Mouse (Mus musculus): ENCODE results near the gene Suv39h2. TPM values are rescaled to one million over a fixed set of nuclear protein-coding genes. Genes with fewer than 3 reads are reported as not detected.
A peak's percentile ranks its signal among the peaks of the same experiment; 100 is the strongest.

The Suv39h2 gene
- 16.6 and 17.1 TPM in 2 replicates for polyA plus RNA-seq (2015; fragmentation: Nextera tagmentation; extraction: Ambion mirVana)

- WGBS: under 1% methylated on average over 42 of the region's 42 CpGs
- ATAC-seq (replicated peaks): peak; percentile 95
- H3K27me3 ChIP-seq: no peaks in the 10 kb centered on the region
Observed at GRCm38 (mm10) chr2:3474861-3475283, at the start of gene Suv39h2. TSS of gene Suv39h2 (minus strand) at chr2:3475031.

GRCm38 (mm10) chr2:3522558-3522957, 47.7 kb upstream of the Suv39h2 start:
- no peak overlapping the region for H3K4me2 ChIP-seq (replicated peaks)
- H3K27me3 ChIP-seq: no peaks in the 10 kb centered on the region
- no peak overlapping the region for H3K9ac ChIP-seq (replicated peaks)
- no peaks in the 10 kb centered on the region for H3K4me1 ChIP-seq
- WGBS: 83% methylated on average over 4 of the region's 4 CpGs
- no peaks in the 10 kb centered on the region for H3K36me3 ChIP-seq
- no peak overlapping the region for H3K4me3 ChIP-seq
- no peak for ATAC-seq (replicated peaks)
- H3K27ac ChIP-seq (replicated peaks): no peak overlapping the region
- H3K9me3 ChIP-seq: no peaks in the 10 kb centered on the region

More at GRCm38 (mm10) chr2:3474861-3475283, at the start of gene Suv39h2:
- peaks cover 3% of the 10 kb centered on the region; the same call in 1 of the 2 replicates for H3K36me3 ChIP-seq
- H3K4me1 ChIP-seq: peaks cover 17% of the 10 kb centered on the region
- no peaks in the 10 kb centered on the region for H3K9me3 ChIP-seq
- peak within 1 kb of the TSS; percentile 76 for H3K9ac ChIP-seq (replicated peaks)
- H3K4me2 ChIP-seq (replicated peaks): peak within 1 kb of the TSS; percentile 67
- peak within 1 kb of the TSS; percentile 93 for H3K4me3 ChIP-seq
- H3K27ac ChIP-seq (replicated peaks): peak within 1 kb of the TSS; percentile 92

- Histone ChIP-seq H3K36me3 (peaks cover 18% of the 10 kb centered on the region), H3K9me3 (no peaks in the 10 kb centered on the region), H3K27ac (replicated peaks) (peak within 1 kb of the TSS; percentile 83), H3K27me3 (no peaks in the 10 kb centered on the region), H3K9ac (replicated peaks) (peak within 1 kb of the TSS; percentile 90), H3K4me1 (peaks cover 20% of the 10 kb centered on the region), H3K4me2 (replicated peaks) (peak within 1 kb of the TSS; percentile 87), H3K4me3 (peak within 1 kb of the TSS; percentile 68)
- ATAC-seq (replicated peaks): peak; percentile 100
- under 1% methylated on average over 60 of the region's 60 CpGs for WGBS
Observed at GRCm38 (mm10) chr2:3512552-3513454, 38.0 kb upstream of the Suv39h2 start, which contains the start of the genes Gm45902, Hspa14 and Cdnf. TSS of gene Gm45902 (minus strand) at chr2:3512790. TSS of gene Hspa14 (minus strand) at chr2:3512814. TSS of gene Cdnf (plus strand) at chr2:3513030.

- peaks cover 18% of the 10 kb centered on the region for H3K36me3 ChIP-seq
- under 1% methylated on average over 15 of the region's 15 CpGs for WGBS
- no peaks in the 10 kb centered on the region for H3K27me3 ChIP-seq
- peak overlapping the region; percentile 83 for H3K27ac ChIP-seq (replicated peaks)
- H3K9ac ChIP-seq (replicated peaks): peak overlapping the region; percentile 90
- no peaks in the 10 kb centered on the region for H3K9me3 ChIP-seq
- no peak for ATAC-seq (replicated peaks)
- peak overlapping the region; percentile 68 for H3K4me3 ChIP-seq
- H3K4me2 ChIP-seq (replicated peaks): peak overlapping the region; percentile 87
- peaks cover 20% of the 10 kb centered on the region for H3K4me1 ChIP-seq
Observed at GRCm38 (mm10) chr2:3512076-3512475, 37.2 kb upstream of the Suv39h2 start.

GRCm38 (mm10) chr2:3500886-3501285, 26.1 kb upstream of the Suv39h2 start:
- peaks cover 55% of the 10 kb centered on the region for H3K36me3 ChIP-seq
- no peak for ATAC-seq (replicated peaks)
- no peak overlapping the region for H3K27ac ChIP-seq (replicated peaks)
- H3K27me3 ChIP-seq: no peaks in the 10 kb centered on the region
- 95% methylated on average over 5 of the region's 5 CpGs for WGBS
- H3K4me2 ChIP-seq (replicated peaks): no peak overlapping the region
- H3K9me3 ChIP-seq: no peaks in the 10 kb centered on the region
- no peak overlapping the region for H3K9ac ChIP-seq (replicated peaks)
- H3K4me3 ChIP-seq: no peak overlapping the region
- H3K4me1 ChIP-seq: no peaks in the 10 kb centered on the region

- Histone ChIP-seq H3K9me3 (no peaks in the 10 kb centered on the region), H3K4me1 (no peaks in the 10 kb centered on the region), H3K9ac (replicated peaks) (no peak overlapping the region), H3K27ac (replicated peaks) (no peak overlapping the region), H3K4me2 (replicated peaks) (no peak overlapping the region), H3K36me3 (peaks cover 61% of the 10 kb centered on the region), H3K27me3 (no peaks in the 10 kb centered on the region), H3K4me3 (no peak overlapping the region)
- no peak for ATAC-seq (replicated peaks)
- 93% methylated on average over 6 of the region's 6 CpGs for WGBS
Observed at GRCm38 (mm10) chr2:3499543-3499942, 24.7 kb upstream of the Suv39h2 start.

GRCm38 (mm10) chr2:3493833-3494409, 19.1 kb upstream of the Suv39h2 start:
- no peak for ATAC-seq (replicated peaks)
- H3K27ac ChIP-seq (replicated peaks): no peak overlapping the region
- H3K27me3 ChIP-seq: no peaks in the 10 kb centered on the region
- H3K9me3 ChIP-seq: no peaks in the 10 kb centered on the region
- H3K36me3 ChIP-seq: peaks cover 69% of the 10 kb centered on the region
- WGBS: 93% methylated on average over 3 of the region's 3 CpGs
- H3K9ac ChIP-seq (replicated peaks): no peak overlapping the region
- H3K4me2 ChIP-seq (replicated peaks): no peak overlapping the region
- H3K4me3 ChIP-seq: no peak overlapping the region
- no peaks in the 10 kb centered on the region for H3K4me1 ChIP-seq

- 61% methylated on average over 3 of the region's 3 CpGs for WGBS
- H3K9me3 ChIP-seq: no peaks in the 10 kb centered on the region
- H3K4me2 ChIP-seq (replicated peaks): no peak overlapping the region
- H3K36me3 ChIP-seq: peaks cover 40% of the 10 kb centered on the region
- ATAC-seq (replicated peaks): no peak
- no peak overlapping the region for H3K9ac ChIP-seq (replicated peaks)
- no peak overlapping the region for H3K27ac ChIP-seq (replicated peaks)
- no peaks in the 10 kb centered on the region for H3K4me1 ChIP-seq
- no peak overlapping the region for H3K4me3 ChIP-seq
- H3K27me3 ChIP-seq: no peaks in the 10 kb centered on the region
Observed at GRCm38 (mm10) chr2:3489816-3490215, 15.0 kb upstream of the Suv39h2 start.

- no peaks in the 10 kb centered on the region for H3K36me3 ChIP-seq
- ATAC-seq (replicated peaks): no peak
- 86% methylated on average over 3 of the region's 3 CpGs for WGBS
Observed at GRCm38 (mm10) chr2:3480239-3480638, 5.4 kb upstream of the Suv39h2 start.

GRCm38 (mm10) chr2:3475746-3476251, 968 bp upstream of the Suv39h2 start:
- peaks cover 3% of the 10 kb centered on the region; the same call in 1 of the 2 replicates for H3K36me3 ChIP-seq
- H3K9me3 ChIP-seq: no peaks in the 10 kb centered on the region
- H3K27ac ChIP-seq (replicated peaks): no peak overlapping the region
- H3K4me3 ChIP-seq: peak overlapping the region; percentile 93; the same call in 1 of the 2 replicates
- peak overlapping the region; percentile 67 for H3K4me2 ChIP-seq (replicated peaks)
- 54% methylated on average over 3 of the region's 3 CpGs for WGBS
- H3K27me3 ChIP-seq: no peaks in the 10 kb centered on the region
- peaks cover 17% of the 10 kb centered on the region for H3K4me1 ChIP-seq
- ATAC-seq (replicated peaks): no peak
- H3K9ac ChIP-seq (replicated peaks): no peak overlapping the region

More at GRCm38 (mm10) chr2:3480239-3480638, 5.4 kb upstream of the Suv39h2 start:
- Histone ChIP-seq H3K9ac (replicated peaks) (no peak overlapping the region), H3K9me3 (no peaks in the 10 kb centered on the region), H3K4me3 (no peak overlapping the region), H3K4me2 (replicated peaks) (no peak overlapping the region), H3K27ac (replicated peaks) (no peak overlapping the region), H3K4me1 (peaks cover 3% of the 10 kb centered on the region), H3K27me3 (no peaks in the 10 kb centered on the region)

- Histone ChIP-seq H3K9ac (replicated peaks) (peak overlapping the region; percentile 76), H3K27me3 (no peaks in the 10 kb centered on the region), H3K9me3 (no peaks in the 10 kb centered on the region), H3K4me2 (replicated peaks) (peak overlapping the region; percentile 67), H3K27ac (replicated peaks) (peak overlapping the region; percentile 92), H3K4me3 (peak overlapping the region; percentile 93), H3K4me1 (peaks cover 17% of the 10 kb centered on the region), H3K36me3 (peaks cover 3% of the 10 kb centered on the region; the same call in 1 of the 2 replicates)
- peak; percentile 86 for ATAC-seq (replicated peaks)
- under 1% methylated on average over 46 of the region's 46 CpGs for WGBS
Observed at GRCm38 (mm10) chr2:3474361-3474805, 448 bp downstream of the Suv39h2 start.

Data from forebrain, embryonic 15.5 days (tissue).